Mouse (Mus musculus) kidney, adult 2 months (tissue): ENCODE measurements around the gene Lbr.

Experiments
- CTCF ChIP-seq: fragments of 200-500 bp; conservative IDR thresholded peaks from 2 replicates; pipeline ENCODE4 v1.5.1; 2011; ENCODE audit warnings: low read depth, mild to moderate bottlenecking, control low read depth, low read length, moderate library complexity, mixed read lengths; ENCODE audit not compliant: insufficient read depth, insufficient read length
- POLR2A ChIP-seq: fragments of 200-500 bp; IDR thresholded peaks from one replicate; pipeline ENCODE4 v1.6.1; 2011; ENCODE audit warnings: low read depth, low read length, control low read depth

DNA sequence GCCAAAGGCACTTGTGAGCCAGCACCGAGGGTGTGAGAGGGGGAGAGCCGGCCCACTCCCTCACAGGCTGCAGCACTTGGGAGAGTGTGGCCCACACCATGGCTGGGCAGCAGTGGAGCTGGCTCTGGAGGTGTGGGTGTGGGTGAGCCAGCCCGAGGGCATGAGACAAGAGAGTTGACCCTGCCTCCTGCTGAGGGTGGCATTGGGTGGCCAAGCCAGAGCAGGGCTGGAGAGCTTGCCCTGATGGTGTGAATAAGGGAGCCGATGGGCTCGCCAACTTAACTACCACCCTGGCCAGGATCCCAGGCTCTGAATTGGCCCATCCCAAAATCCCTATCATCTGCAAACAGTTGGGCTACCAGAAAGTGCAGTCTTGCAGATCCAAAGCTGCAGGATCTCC, 35.6 kb upstream of the Lbr start:
- TF ChIP-seq POLR2A (no peak), CTCF (no peak)
